Mouse (Mus musculus): ENCODE measurements at regions not wholly inside any gene's neighbourhood (a gene's known extent, or its start where the extent isn't known, plus 50 kb on each side); places are given as distances from the start of the nearest gene placed in this dataset.
"Not testable (repeated sequence)": the region's sequence is repeated elsewhere in the genome, so short reads cannot be mapped to it uniquely, and the experiment has no call there.

DNA sequence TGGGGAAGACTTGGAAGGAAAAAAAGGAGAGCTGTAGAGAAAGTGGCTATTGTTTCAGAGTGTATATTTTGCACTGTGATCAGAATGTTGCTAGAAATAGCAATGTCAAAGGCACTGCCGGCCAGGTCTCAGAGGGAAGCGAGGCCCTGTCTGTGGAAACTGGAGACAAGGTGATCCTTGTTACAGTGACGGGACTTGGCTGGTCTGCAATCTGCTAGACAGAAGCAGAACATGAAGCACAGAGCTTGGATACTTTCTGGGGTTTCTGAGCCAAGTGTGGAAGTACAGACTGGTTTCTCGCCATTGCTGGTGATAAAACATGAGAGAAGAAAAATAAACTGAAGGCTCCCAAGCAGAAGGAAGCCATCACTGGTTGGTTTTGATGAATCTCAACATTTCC, 198.3 kb upstream of the Slc7a14 start:
- DNase-seq: no peak

DNA sequence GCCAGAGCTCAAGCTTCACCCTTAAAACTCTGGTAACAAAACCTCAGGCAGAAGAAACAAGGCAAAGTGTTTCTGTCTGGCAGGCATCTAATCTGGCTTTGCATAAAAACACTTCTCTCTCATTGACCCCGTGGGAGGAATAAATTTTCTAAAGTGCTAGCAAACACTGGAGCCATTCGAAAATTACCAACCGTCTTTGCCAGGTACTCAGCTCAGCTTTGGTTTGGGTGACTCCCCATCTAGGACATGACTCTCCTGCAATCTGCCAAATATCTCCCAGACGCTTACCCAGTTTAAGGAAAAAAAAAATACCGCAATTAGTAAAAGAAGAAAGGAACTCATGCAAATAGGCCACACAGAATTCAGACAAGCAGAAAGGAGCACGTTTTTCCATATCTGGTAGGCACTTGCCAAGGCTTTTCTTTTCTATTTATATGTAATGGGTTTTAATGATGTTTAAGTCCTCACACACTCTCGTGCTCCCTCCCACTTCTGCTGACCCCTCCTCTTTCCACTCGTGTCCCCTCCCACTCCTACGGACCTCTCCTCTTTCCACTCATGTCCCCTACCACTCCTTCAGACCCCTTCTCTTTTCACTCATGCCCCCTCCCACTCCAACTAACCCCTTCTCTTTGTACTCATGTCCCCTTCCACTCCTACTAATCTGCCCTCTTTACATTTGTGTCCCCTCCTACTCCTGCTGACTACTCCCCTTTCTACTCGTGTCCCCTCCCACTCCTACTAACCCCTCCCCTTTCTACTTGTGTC, 189.2 kb upstream of the Slc7a14 start:
- DNase-seq: no peak

DNA sequence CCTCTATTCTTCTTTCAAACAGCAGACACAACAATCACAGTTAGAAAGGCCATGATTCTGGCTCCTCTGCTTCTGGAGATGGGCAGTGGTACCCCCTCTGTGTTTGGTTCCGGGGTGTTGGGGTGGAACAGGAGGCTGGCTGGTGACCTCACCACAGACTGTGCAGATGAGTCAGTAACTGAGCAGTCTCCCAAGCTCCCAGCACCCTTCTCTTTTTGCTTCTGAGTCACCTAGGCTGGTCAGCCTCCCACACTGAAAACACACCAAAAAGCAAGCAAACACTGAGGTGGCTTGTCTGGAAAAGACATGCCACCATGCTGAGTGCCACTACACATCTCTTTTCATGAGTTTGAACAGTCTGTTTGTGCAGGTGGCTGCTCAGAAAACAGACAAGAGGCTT, 185.1 kb upstream of the Slc7a14 start:
- no peak for DNase-seq

DNA sequence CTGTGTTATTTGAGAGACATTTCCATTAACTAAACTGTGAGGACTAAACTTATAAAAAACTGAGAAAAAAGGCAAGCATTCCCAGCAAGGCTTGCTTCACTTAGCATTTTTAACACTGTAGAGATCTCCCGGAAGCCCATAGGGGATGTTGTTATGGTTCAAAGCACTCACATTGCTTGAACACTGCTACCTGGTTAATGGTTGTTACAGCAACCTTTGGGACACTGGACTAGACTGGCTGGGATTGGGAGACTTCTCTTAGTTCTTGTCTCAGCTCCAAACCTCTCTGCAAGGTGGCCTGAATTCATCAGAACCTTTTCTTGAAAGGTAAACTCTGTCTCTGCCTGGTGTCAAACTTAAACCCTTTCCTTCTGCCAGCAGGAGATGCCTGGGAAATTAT, 184.5 kb upstream of the Slc7a14 start:
- no peak for DNase-seq

DNA sequence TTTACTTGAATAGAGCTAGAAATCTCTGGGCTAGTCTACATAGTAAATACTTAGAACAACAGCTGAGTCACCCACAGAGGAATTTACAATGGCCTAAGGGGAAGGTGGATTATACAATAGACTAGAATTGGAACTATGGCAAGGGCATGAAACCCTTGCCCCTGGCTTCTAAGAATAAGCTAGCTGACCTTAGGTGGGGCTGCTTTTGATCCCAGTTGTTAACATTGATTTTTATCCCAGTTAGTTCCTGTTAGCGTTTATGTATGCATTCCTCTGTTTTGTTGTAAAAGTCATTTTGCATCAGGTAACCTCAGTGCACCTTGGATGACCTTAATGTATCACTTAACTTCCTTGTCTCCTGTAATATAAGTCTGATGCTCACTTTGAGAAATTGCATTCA, 181.6 kb upstream of the Slc7a14 start:
- not testable (repeated sequence) for DNase-seq

DNA sequence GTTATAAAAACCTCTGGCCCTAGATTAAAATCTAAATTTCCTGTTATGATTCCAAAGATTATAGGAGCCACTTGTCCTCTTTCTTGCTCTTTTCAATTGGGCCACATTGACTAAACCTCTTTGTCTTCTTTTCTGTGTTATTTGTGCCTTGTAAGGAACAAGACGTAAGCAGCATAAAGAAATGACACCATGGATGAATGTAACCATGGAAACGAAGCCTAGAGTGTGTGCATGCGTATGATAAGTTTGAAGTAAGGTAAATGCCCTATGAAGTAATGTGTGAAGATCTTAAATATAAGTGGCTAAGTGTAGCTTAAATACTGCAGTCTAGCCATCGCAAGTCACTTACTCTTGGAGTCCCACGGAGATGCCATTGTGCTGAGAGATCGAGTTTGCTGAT, 177.4 kb upstream of the Slc7a14 start:
- DNase-seq: no peak

DNA sequence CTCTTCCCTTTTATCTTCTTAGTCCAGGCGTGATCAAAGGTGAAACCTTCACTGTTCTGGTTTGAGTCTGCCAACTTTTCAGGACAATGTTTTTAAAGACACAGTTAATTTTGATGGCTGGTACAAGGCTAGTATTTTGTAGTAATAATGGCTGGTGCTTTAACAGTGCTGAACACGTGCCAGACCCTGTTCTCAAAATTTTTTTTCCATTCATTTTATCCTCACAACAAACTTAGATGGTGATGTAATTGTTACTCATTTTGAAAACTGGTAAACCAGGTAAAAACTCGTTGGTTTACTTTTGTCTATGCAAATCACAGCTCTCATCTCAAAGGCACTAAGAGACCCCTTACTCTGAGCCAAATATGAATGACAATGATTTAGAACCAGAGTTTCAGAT, 171.8 kb upstream of the Slc7a14 start:
- DNase-seq: no peak

DNA sequence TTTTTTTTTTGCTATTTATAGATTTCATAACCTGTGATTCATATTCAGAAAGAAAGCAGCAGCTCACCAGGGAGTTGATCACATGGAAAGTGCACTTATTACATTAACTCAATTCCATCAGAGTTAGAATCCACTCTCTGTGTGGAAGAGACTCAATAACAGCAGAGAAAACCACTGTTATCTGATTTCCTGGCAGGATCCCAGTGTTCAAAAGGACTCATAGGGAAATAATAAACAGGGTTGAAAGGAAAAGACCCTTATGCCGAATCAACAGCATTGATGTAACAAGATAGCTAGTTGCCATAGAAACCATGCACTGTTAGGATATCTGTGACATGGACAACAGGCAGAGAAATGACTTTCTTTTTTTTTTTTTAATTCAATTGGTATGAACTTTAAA, 157.7 kb upstream of the Slc7a14 start:
- no peak for DNase-seq

DNA sequence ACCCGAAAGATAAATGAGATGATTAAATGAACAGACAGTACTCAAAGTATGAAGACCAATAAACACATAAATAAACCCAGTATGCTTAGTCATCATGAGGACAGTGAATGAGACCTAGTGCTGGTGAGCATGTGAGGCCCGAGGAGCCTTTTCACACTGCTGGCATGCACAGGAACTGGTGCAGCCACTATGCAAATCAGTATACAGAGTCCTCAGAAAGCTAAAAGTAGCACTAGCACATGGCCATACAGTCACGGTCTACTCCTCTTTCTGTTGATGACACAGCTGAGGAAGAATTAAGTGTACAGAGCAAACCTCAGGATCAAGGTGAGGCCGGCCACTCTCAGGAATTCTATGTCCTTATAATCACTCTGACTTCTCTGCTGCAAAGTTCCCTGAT, 154.1 kb upstream of the Slc7a14 start:
- no peak for DNase-seq

DNA sequence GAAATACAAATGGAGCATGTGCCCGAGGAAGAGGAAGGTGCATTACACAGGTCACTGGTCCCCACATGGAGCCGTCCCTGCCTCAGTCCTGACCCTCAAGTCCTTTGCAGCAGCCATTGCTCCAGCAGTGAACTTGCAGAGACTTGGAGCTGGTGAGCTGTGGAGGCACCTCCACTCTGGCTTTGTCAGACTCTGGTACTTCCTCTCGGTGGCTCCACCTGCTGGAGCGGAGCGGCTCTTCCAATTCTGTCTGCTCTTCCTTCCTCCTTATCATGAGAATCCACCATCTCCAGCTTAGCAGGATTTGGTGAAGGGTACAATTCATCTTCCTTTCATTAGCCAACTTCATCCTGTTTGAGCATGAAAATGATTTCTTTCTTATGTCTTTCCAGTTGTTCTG, 149.3 kb upstream of the Slc7a14 start:
- peak; percentile 44 to 56 for DNase-seq

DNA sequence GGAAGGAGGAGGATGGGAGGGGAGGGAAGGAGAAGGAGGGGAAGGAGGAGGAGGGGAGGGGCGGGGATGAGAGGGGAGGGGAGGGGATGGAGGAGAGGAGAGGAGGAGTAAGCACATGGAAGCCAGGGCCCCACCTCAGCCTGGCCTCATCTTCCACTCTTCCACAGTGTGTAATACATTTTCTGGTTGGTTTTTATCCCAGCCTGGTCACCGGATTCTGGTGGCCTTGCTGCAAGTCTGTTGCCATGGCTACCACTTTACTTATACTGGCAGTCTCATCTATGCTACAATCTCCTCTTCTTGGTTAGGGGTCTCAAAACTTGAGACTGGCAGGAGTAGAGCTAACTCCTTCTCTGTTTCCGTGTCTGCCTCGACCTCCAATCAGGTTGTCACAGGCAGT, 147.8 kb upstream of the Slc7a14 start:
- no peak for DNase-seq

DNA sequence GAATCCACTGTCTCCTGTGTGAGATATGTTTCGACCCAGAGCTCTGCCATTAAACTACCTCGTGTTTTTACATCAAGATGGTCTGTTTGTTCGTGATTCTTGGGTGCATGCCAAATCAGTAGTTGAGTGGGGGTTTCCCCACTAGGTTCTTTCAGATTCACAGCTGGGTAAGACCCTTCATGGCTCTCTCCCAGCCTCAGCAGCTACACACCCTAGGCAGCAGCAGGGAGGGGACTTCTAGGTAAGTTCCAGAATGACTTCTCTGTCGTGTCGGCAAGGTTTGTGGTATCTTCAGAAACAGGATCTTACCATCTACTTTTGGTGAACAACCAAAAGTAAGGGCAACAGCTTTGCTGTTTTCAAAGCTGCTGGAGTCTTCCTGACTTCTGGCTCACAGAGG, 144.9 kb upstream of the Slc7a14 start:
- no peak for DNase-seq

DNA sequence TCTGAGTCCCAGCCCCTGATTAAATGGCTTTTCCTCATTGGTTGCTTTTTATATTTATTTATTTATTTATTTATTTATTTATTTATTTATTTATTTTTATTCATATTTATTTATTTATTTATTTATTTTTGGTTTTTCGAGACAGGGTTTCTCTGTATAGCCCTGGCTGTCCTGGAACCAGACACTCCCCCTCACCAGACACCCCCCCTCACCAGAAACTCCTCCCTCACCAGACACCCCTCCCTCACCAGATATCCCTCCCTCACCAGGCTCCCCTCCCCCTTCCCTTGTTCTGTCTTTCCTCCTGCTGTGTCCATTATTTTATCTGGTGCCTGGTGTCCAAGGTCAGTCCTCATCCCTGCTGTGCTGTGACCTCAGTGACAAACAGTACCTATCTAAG, 134.7 kb upstream of the Slc7a14 start:
- no peak for DNase-seq

DNA sequence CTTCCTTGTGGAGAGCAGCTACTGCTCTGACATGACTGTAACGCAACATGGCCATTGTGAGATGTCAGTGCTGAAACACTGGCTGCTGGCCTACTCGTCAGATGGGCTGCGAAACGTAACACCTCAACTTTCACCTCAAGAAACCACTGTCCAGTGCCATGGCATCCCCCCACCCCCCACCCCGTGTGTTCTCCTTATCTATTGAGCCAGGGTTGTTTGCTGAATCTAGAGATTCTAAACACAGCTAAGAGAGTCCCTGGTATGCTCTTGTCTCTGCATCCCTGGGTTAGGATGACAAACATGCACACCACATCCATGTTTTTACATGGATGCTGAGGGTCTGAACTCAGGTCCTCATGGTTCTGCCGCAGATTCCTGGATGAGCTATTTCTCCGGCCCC, 134.1 kb upstream of the Slc7a14 start:
- DNase-seq: no peak

DNA sequence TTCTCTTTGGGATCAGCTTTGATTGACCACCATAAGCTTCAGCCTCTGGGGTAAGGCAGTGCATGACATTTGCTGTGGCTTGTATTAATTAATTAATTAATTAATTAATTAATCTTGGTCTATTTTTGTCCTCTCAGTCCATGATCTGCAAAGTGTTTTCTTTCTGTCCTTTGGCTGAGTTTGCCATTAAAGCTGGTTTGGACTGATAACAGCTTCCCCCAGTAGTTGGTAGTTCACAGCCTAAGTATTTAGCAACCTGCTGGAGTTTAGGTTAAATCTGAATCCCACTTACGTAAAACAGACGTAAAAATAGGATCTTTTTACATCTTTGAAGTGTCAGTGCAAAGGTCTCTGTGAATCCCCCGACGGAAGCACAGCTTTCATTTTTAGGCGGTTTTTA, 133.7 kb upstream of the Slc7a14 start:
- DNase-seq: no peak

DNA sequence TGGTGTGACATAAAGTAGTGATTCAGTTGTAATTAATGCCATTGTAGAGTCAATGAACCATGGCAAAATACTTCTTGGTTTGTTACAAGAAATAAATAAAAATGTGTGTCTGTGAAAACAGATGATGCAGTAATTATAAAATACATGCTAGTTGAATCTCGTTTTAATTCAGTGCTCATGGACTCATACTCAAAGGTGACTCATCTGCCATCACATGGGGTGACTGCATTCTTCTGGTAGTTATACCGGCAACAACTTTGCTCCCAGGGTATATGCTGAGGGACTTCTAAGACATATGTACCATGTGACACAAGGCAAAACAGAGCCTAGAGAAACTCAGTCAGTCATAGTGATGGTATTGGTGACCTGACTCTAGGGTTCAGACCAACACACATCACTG, 130.1 kb upstream of the Slc7a14 start:
- DNase-seq: no peak

DNA sequence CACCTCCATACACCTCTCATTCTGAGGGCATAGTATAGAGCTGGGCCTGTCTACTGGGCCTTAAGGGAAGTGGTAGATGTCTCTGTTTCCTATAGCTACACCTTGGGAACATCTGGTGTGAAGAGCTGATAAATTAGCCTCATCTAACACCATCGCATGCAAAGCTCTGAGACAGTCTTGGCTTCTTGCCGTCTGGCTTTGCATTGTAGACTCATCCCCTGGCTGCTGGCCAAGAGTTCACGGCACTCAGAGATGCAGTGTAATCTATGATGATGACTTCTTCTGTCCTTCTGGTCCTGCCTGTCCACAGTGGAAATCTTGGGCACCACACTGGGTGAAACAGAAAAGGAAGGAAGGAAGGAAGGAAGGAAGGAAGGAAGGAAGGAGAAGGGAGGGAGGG, 127.8 kb upstream of the Slc7a14 start:
- DNase-seq: peak; percentile 38 to 45

DNA sequence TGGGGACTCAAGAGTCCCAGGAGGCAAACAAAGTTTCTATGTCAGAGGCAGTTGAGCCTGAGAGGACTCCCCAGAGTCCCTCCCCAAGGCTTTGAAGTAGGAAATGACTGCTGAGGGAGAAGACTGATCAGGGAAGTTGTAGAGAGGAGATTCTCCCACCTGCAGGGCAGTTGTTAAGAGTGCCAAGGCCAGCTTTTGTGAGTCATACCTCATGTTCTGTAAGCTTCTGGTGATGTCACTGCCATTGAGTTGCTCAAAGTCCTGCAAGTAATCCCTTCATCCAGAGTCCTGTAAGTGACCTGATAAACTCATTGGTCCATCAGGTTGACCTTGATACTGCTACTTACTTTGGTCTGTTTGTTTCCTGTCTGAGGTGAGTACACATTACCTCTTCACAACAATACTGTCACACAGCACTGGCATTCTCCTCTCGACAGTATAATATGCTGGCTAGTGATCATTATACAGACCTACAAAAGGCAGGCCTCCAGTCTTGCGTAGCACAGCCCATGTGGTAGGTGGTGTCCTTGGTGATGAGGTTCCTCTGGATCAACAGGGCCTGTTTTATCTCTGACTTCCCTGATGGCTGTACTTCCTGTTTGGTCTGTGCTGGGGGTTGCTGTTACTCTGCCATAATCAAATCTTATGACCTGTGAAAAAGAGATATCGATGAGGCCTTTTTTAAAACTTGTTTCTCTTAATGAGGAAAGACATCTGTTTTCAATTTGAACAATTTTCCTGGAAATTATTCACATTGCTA, 125.2 kb upstream of the Slc7a14 start:
- DNase-seq: no peak

DNA sequence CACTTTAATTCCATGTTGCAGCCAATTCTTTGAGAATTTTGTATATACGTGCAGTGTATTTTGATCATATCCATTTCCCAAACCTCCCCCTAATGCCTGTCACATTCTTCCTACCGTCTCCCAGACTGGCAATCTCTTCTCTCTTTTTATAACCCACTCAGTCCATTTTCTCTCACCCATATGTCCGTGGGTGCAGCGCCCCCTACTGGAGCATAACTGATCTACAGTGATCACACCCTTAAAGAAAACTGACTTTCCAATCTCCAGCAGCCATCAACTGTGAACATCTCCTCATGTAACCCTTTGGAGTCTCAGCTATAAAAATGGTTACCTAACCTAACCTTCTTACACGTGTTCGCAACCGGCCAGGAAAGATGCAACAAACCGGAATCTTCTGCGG, 123.0 kb upstream of the Slc7a14 start:
- peak in 1 of 2 experiments; percentile 6 for DNase-seq

DNA sequence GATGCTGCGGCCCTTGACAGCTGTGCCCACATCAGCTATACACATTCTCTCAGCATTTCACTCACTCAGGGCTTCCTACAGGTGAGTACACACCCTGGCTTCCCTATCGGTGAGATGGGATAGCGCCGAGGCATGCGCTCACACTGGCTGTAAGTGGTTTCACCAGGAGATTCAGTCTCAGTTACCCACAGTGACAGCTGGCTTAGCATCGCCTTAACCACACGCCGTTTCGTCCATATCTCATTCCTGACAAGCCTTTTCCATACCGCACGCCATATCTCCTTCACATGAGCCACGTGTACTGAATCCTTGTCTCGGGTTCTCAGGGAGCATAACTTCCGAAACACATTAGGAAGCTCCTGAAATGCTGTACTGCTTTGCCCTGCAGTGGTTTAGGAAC, 113.3 kb upstream of the Slc7a14 start:
- no peak for DNase-seq

DNA sequence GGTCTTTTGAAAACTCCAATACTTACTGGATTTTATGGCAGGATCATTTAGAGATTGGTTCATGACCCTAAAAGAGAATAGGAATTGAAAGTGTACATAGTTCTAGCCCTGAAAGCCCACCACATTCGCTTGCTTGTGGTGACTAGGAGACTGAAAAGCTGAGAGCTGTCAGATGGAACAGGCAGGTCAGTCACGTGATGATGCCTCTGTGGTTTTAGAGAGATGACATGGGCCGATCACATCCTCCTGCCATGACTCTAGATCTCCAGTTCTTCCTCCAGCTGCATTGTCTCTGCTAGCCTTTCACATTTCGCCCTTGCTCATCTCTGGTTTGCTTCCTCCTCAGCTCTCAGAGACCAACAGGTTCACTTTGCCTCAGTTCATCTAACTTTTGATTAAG, 98.6 kb upstream of the Slc7a14 start:
- DNase-seq: no peak

DNA sequence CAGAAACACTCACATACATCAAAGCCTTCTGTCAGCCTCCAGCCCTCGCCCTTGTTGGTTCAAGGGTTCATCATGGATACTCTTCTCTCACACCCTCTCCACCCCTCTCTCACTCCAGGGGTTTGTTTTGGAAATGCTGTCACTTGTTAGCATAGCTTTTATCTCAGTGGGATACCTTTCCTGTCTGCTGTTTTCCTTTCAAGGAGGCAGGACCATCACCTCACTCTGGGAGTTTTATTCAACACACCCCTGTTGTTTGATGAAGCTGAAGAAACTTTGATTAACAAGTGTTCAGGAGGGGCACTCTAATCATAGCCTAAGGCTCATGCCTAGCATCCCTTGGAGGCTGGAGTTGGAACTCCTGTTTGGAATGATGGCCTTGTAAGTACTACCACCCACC, 95.7 kb upstream of the Slc7a14 start:
- DNase-seq: no peak

DNA sequence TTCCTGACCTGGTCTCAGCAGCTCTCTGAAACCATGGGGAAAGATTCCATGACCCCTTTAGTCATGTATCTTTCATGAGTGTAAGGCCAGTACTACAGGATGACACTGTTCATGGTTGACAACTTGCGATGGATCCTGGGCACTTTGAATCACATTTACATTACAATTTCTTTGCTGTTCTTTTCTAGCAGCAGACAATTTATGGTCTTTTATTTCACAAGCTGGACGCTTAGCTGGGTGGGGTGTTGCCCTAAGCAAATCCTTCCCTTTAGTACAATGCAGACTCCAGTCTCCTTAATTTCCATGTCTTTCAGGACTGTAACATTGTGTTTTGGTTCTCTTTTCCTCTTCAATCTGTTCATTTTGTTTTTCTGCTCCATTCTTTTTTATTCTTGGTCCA, 89.0 kb upstream of the Slc7a14 start:
- no peak for DNase-seq

DNA sequence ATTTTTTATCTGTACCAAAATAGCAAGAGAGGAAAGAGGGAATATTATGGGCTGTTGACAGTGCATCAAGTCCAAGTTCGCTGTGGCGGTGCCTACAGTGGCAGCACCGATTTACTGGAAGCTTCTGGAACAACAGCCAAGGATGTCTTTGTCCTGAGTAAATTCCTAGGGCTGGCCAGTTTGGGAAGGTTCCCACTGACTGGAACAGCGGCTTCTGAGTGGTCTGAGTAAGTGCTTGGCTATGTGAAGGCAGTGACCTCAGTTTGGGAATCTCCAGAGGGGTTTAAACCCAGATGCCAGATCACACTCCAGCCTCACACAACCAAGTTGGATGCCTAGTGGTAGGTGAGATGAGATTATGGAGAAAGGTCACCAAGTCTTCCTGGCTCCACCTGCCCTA, 84.4 kb upstream of the Slc7a14 start:
- no peak for DNase-seq

DNA sequence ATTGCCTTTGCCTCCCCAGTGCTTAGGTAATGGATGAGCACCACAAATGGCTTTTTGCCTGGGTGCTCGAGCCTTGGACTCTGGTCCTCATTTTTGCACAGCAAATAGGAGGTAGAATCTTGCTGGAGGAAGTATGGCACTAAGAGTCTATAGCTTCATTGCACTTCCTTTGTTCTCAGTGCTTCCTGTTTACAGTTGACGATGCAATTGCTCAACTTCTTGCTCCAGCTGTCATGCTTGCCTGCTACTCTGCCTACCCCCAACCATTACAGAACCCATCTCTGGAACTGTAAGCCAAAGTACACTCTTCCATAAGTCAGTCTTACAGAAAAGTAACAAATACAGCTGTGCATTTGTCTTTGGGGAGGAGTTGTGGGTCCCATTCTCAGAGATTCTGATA, 79.8 kb upstream of the Slc7a14 start:
- no peak for DNase-seq
